Mouse (Mus musculus): Measurements from ENCODE around the gene C130026I21Rik. TPM values are rescaled to one million over a fixed set of nuclear protein-coding genes. Genes with fewer than 3 reads are reported as not detected.

The C130026I21Rik gene
- total RNA-seq, 4 experiments from 2014 or later, result 0.36 to 0.67 (median 0.48) TPM; not detected in 1

Small RNA genes within 50 kb of the gene (microRNA-seq; reads per million reads assigned to microRNA genes)
- gene Gm27907, result not detected

Other genes starting within 250 kb of the C130026I21Rik start
- not detected for gene Gm10553, start 170.4 kb downstream of the C130026I21Rik start, total RNA-seq (2022)
- gene A530032D15Rik, start 160.7 kb downstream of the C130026I21Rik start, total RNA-seq (2022), result under 1 TPM in 2 of 4 experiments, not detected in 2; 0.43 to 0.56 TPM